Mouse (Mus musculus): ENCODE data around the gene Yrdc.

Yrdc gene

DNA sequence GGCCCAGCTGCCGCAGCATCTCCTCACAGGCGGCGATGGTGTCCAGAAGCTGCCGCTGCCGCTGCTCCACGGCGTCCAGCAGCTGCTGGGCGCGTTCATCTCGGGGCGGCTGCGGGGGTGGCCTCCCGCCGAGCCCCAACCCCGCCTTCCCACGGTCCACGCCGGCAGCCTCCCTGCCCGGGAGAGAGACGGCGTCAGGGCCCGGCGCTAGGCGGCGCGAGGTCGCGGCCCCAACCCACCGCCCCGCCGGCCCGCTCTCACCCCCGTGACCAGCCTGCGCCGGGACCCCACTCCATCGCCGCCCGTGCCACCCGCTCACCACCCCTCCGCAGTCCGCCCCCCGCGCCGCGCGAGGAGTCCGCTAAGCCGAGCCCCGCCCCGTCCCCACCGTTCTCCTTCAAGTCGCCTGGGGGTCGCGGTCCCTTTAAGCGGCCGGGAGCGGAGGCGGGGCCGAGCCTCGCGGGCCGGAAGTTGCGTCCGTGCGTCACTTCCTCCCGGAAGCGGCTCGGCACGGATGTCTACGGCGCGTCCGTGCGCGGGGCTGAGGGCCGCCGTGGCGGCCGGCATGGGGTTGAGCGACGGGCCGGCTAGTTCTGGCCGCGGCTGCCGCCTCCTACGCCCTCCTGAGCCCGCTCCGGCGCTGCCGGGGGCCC lies at the start of gene Yrdc:
TSS of gene Yrdc (plus strand) at position 419 of the 653 bp plus-strand sequence.
- DNase-seq, result peak; percentile 98

DNA sequence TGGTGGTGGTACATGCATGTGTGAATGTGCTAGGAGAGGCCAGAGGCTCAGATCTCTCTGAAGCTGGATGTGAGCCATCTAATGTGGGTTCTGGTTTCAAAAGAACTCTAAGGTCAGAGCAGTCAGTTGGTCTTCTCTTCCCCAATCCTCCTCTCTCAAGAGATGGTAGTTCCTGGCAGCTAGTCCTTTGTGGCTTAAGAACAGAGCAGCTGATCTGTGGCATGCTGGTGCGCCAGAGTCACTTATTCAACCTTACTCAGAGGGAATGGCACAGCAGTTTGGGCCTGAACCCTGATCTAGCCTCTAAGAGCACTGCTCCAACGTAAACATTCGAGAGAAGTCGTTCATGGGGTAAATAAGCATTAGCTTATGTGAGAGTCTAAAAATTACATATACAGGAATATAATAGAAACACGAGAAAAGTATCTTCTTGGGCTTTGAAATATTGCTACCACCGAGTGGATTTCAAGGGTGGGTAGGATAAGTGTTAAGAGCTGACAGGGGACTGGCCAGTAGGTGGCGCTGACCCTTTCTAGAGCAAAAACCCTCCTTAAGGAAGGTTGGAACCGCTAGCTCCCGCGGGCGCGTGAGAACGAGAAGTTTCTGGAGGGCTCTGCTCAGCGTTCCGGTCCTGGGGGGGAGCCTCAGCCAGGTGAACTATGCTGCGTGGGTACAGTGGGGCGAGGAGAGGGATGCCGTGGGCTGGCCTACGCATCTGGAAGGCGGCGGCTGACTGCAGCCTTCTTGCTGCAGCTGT lies 48.7 kb upstream of the Yrdc start, which contains the start of gene Mtf1:
TSS of gene Mtf1 (plus strand) at position 553 of the 757 bp plus-strand sequence.
- peak; percentile 92 for DNase-seq

DNA sequence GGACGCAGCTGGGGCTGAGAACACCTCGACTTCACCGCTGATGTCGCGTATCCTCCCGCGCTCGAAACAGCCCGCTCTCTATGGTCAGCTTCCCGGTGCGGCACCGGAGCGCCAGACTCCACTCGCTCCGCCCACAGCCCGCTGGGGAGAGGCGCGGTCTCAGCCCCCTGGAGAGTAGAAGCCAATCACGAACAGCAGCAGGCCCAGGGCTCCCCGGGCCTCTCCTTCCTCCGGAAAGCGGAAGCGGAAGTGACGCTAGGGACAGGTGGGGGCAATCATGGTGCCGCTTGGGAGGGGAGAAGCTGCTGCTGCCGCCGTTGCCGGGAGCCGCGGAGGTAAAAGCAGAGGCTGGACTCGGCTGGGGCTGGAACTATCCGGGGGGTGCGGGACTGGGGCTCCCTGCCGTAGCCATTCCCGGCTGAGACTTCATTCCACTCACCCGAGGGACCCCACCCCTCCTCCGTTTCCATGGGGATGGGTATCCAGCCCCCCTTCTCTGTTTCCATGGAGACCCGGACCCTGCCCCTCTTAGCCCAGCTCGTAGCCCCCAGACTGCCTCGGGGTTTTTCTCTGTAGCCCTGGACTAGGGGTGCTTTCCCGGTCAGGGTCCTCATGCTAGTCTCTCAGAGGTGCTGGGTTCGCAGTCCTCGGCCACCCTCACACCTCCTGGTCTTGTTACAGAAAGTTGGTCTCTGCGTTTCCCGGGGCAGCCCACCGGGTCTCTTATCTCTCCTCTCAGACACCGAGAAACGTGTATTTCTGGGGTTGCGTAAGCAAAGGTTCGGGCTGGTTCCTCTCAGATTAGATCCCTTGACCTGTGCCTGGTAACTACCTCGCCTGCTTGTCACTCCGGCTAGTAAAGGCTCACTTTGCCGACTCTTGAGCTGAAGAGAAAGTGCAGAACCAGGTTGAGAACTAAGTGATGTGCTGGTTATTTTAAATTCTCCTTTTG lies 47.9 kb upstream of the Yrdc start:
- DNase-seq, result peak; percentile 99

DNA sequence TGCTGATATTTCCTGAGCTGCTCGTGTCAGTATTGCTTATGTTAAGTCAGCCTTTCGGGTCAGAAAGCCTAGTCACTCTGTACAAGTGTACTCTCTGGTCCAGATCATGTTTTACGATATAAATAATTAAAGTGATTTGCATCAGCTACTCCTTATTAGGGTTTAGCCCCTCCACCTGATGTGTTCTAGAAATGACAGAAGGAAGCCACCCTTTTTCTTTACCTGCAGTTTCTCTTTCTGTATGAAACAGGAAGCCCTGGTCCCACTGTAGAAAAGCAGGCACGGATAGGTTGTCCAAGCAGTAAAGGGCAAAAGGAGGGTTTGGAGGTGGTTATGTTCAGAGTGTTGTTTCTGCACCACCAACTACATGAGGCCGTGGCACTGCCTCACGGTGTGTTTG lies 47.1 kb upstream of the Yrdc start:
- no peak for DNase-seq

DNA sequence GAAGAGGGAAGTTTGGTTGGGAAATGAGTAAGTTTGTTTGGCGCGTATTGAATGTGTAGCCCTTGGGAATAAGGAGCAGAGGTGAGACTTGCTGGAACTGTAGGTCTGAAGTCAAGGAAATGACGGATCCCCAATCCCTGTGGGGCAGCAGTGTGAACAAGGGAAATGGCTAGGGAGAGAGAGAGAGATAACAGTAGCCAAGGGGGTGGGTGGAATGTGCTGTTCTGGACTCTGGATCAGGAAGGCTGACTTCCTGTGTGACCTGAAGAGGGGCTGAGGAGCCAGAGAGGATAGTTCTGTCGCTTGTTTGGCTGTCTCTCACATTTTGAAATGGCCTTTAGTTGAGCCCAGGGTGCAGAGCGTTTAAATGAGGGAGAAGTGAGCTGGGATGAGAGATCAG lies 42.0 kb upstream of the Yrdc start:
- DNase-seq, result no peak

DNA sequence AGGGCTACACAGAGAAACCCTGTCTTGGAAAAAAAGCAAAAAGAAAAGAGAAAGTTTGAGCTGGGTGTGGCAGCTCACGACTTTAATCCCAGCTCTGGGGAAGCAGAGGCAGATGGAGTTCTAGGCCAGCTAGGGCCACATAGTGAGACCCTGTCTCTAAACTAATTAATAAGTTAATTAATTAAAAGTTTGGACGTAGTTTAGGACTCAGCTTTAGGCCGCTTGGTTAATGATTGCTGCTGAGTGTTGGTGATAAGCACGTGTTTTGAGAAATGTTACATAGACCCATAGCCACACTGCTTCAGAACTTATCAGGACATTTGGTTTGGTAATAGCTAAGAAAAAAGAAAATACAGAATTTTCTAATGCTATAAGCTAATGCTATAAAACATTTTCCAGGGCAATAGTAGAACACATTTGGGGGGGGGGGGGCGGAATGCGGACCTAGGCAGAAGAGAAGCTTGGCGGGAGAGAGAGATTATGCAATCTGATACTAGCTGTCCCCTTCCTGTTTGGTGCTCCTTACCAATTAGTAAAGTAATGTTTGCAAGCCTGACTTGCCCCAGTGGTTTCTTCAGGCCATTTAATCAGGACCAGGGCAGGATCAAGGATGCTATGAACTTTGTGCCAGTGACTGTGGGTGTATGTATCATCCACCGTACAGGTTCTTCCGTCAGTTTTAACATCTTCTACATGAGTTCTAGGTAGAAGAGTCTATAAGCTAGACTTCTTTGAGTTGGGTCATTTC lies 41.2 kb upstream of the Yrdc start:
- no peak for DNase-seq

DNA sequence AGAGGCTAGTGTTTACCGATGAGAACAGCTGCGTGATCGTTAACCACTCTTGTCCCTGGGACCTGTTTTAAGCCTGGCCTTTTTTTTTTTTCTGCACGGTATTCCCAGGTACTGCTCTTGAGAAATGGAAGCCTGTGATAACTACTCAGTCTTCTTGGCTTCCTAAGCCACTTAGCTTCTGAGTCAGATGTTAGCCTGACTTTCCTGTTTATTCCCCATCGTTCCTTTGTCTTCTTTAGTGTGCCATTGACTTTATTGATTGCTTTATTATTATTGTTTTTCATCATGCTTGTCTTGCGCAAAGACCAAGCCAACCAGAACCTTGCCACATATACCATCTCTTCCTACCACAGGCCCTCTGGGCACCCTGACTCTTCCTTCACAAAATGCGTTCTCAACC lies 40.4 kb upstream of the Yrdc start:
- DNase-seq, result no peak

DNA sequence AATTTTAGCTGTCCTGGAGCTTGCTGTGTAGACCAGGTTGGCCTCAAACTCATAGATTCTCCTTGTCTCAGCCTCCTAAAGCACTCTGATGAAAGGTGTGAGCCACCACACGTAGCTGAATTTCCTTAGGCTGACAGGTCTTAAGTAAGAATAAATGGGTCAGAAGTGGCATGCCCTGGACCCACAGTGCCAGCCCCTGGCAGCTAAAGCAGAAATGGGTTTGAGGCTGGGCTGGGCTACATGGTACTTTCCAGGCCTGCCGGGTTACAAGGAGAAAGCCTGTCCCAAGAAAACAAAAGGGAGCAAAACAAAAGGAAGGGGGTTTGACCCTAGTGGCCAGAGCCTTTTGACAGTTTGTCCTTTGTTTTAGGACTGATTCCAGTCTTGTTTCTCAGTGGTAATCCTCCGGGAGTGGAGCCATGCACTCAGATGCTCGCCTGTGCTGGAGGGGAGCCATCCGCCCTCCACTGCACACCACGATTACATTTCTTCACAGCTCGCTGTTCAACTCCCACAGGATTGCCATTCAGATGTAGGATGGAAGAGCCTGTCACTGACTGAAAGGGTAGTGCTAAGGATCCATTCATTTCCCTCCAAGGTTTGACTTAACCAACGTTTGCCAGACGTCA lies 39.0 kb upstream of the Yrdc start:
- peak; percentile 35 for DNase-seq

DNA sequence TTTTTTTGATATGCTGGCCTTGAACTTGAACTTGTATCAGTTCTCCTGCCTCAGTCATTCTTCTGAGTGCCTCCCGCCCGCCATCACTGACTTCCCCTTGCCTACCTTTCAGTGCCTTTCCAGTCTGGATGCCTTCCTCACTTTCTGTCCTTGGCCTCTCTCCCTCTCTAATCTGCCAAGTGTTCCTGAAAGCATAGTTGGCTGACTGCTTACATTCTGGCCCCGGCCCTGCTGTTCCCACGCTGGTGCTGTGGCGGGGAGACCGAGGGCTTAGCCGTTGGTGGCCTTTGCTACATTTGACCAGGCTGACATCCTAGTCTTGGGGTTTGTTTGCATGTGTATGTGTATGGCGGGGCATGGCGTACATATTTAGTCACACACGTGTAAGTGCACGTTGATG lies 34.6 kb upstream of the Yrdc start:
- DNase-seq, result no peak

DNA sequence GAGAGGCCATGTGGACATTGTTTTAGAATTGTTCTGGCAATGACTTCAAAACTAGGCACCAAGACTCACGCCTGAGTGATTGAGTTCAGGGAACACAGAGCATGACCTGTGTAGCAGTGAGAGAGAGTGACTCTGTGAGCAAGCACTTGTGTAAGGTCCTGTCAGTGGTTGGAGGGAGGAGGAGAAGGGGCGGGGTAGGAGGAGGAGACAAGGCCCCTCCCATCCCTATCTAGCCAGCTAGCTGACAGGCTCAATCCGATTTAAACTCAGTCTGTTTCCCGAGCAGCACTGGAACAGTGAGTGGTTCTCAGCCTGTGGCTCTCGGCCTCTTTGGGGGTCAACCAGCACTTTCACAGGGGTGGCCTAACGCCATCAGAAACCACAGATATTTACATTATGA lies 32.7 kb upstream of the Yrdc start:
- DNase-seq, result peak; percentile 72

DNA sequence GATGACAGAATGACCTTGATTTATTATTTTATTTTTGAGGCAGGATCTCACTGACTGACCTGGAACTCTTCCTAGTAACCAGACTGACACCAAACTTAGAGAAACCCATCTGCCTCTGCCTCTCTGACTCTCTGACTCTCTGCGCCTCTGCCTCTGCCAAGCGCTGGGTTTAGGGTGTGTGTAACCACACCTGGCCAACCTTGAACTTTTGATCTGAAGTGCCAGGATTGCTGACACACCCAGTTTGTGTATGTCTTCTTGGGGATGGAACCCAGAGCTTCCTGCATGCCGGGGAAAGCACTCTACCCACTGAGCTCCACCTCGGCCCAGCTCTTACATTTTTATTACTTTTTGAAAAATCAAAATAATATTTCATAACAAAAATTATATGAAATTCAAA lies 31.6 kb upstream of the Yrdc start:
- DNase-seq, result no peak

DNA sequence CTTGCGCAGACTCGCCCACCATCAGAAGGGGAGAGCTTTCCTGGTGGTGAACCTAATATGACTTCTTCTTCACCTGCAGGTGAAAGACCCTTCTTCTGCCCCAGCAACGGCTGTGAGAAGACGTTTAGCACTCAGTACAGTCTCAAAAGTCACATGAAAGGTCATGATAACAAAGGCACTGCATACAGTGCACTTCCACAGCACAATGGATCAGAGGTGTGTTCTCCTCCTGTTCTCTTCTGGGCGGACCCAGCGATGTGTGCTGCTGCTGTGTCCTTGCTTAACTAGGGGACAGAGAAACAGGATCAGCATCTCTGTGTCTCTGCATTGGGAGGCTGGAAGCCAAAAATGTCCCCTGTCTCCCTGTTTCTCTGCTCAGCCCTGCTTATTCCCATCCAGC lies 25.5 kb upstream of the Yrdc start:
- DNase-seq, result no peak

DNA sequence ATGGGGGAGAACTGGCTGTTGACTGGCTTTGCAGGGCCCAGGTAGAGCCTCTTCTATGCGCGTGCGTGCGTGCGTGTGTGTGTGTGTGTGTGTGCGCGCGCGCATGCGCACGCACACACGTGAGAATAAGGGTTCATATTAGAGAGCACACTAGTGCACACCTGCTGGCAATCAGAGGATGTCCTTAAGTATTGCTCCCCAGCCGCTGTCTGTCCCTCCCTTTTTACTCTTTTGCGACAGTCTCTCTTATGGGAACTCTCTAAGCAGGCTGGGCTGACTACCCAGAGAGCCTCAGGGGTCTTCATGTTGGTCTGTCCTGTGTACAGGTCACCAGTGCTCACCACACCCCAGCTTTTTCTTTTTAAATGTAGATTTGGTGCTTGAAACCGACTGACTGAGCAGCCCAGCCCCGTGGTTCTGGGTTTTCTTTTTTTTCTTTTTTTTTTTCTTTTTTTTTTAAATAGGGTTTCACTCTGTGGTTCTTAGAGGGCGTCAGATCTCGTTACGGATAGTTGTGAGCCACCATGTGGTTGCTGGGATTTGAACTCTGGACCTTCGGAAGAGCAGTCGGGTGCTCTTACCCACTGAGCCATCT lies 25.0 kb upstream of the Yrdc start:
- no peak for DNase-seq

DNA sequence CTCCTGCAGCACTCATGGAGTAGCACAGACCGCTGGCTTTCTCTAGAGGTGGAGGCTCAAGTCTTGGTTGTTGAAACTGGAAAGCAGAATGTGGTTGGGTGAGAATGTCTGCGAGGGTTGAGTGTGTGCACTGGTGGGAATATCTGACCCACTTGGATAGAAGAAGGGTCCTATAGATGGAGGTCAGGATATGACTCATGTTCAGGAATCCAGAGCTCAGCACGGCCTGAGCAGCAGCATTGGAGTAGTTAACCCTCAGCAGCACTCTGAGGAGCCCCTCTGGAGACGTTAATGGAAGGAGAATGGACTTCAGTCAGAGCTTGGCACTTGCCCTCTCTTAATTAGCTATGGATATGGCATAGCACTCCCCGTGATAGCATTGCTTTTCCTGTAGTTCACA lies 20.8 kb upstream of the Yrdc start:
- no peak for DNase-seq

DNA sequence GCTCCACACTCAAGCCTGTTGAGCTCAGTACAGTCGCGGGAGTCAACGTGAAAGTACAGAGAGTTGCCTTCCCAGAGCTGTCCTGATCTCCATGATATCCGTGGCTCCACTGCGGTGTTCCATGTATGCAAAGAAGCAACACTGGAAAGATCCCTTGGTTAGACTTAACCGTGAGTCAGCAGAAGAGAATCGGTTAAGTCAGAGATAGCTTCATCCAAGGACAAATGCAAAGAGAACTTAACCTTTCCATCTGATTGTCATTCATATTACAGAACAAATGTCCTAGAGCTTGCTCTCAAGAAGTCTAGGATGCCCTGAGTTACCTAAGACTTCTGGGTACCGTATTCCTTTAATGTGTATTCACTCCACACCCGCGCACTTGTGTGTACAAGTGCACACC lies 17.7 kb upstream of the Yrdc start:
- no peak for DNase-seq

DNA sequence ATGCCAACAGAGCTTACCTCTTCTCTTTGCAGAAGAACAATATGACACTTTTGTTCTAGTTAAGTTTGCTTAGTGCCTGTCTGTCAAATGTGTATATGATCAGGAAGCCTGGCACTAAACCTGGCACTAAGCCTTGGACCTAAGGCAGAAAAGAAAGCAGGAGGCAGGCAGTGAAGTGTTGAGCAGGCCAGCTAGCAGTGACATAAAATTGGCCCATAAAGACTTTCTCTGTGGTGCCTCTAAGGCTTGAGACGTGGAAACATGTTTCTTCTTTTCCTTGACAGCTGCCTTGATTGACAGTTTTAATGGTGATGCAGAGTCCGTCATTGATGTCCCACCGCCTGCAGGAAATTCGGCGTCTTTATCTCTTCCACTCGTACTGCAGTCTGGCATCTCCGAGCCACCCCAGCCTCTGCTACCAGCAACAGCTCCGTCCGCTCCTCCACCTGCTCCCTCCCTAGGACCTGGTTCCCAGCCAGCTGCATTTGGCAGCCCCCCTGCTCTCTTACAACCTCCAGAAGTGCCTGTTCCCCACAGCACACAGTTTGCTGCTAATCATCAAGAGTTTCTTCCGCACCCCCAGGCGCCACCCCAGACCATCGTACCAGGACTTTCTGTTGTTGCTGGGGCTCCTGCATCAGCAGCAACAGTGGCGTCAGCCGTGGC lies 12.3 kb upstream of the Yrdc start:
- no peak for DNase-seq

DNA sequence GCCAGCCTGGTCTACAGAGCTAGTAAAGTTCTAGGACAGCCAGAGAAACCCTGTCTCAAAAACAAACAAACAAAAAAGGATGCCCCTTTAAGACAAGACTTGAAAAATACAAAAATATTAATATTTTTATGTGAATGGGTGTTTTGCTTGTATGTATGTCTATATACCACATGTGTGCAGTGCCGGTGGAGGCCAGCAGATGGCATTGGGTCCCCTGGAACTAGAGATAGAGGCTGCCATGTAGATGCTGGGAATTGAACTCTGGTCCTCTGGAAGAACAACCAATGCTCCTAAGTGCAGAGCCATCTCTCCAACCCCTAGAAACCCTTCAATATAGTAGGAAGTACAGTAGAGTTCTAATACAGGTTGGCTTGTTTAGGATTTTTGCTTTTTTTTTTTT lies 9.5 kb upstream of the Yrdc start:
- no peak for DNase-seq

DNA sequence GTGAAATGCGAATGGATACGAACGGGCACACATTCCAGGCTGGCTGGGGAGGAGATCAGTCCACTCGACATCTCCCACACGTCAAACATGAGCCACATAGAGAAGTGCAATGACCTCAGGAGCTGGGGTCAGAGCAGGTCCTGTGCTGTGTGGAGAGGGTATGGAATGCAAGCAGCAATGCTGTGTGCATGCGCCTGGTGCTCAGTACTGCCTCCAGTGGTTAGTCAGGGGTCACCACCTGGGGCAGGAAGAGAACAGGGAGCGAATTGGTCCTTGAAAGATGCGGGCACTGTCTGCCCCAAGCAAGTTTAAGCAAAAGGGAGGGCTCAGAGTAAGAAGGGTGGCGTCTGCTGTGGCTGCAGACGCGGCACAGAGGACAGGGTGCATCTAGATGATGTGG lies 7.0 kb upstream of the Yrdc start:
- DNase-seq, result peak; percentile 66

DNA sequence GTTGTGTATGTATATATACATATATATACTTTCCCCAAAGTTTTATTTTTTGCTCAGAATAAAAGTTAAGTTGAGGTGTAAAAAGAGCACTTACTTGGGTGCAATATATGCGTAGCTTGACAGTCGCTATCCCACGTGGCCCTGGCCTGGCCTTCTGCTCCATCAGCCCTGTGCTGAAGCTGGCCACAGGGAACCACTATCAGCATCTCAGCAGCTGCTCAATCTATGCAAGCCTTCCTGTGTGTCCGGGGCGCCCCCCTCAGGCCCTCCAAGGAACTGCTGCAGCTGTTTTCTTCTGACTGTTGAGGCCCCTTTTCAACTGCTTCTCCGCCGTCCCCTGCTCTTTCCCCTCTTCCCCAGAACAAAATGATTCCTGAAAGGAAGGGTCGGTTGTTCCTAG lies 2.9 kb upstream of the Yrdc start:
- peak; percentile 90 for DNase-seq

DNA sequence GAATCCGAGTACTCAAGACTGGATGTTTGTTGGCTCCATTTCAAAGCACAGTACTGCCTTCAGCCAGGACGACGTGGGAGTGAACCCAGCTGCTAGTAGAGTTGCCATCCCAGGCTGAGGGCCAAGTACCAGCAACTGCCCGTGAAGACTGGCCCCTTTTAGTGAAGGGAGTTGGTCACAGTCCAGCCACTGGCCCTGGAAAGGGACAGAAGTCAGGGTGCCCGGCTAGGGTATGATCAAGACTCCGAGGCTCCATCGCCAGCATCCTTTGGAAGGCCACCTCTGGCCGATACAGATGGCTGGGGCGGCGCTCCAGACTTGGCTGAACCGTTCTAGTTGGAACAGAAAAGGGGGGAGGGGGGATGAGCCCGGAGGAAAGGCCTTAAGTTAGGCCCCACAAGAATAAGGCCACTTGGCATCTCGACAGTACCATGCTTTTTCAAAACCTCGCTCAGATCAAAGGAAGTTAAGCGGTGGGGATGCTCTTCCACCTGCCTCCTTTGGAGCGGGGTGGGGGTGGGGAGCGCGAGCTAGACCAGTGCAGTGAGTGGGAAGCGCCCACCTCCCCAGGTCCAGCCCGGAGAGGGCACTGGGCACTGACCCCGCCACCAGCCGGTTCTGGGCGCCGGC lies 733 bp upstream of the Yrdc start:
- DNase-seq, result no peak
